Mouse (Mus musculus) embryonic fibroblast, embryonic 13.5 days (primary cell): ENCODE measurements around the gene Crebrf.

ENCODE experiments used
- CTCF ChIP-seq: IDR thresholded peaks from 2 replicates; pipeline ENCODE4 v1.5.1; 2011; ENCODE audit warnings: mild to moderate bottlenecking, control low read depth, low read length, moderate library complexity, borderline replicate concordance; ENCODE audit not compliant: insufficient read depth
- POLR2A ChIP-seq: IDR thresholded peaks from 2 replicates; pipeline ENCODE4 v1.6.1; 2011; ENCODE audit warnings: low read depth, mild to moderate bottlenecking, control low read depth, low read length, moderate library complexity

- TF ChIP-seq CTCF = no peak
- no peak for TF ChIP-seq POLR2A
Measured at GRCm38 (mm10) chr17:26689810-26690209, 25.6 kb upstream of the Crebrf start.
